Mouse (Mus musculus): ENCODE data around the gene Acot4.

DNA sequence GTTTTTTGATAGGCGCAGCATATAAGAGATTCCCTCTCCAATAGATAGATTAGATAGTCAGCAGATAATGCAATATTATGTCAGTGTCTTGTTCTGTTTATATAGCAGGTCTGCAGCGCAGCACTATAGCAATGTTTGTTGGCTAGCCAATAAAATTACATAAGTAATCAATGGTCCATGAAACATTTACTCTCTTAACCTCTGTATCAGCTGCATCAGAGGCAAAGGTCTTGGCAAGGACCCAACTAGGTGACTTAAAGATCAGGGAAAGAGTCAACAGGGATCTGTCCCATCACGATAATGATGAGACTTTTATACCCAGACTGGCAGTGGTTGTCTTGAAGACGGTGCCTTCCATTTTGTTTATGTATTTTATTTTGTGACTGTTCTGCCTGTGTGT is 5.3 kb upstream of the Acot4 start:
- TF ChIP-seq HCFC1 (IDR thresholded peaks at IDR 0.05; ENCODE audit: borderline replicate concordance, insufficient read depth, low read length) = no peak
- TF ChIP-seq ZC3H11A (IDR thresholded peaks at IDR 0.05; ENCODE audit: borderline replicate concordance, low read depth, low read length) = no peak
- TF ChIP-seq CHD2 (IDR thresholded peaks at IDR 0.05; ENCODE audit: low read depth, low read length) = no peak
- TF ChIP-seq ZNF384 (IDR thresholded peaks at IDR 0.05; ENCODE audit: low read depth, low read length) = no peak
- TF ChIP-seq MAFK (IDR thresholded peaks at IDR 0.05; ENCODE audit: insufficient read depth, low read depth, low read length) = no peak
